Mouse (Mus musculus) heart, embryonic 16.5 days (tissue): ENCODE data around the gene Cacna1i. TPM values are rescaled to one million over a fixed set of nuclear protein-coding genes. Genes with fewer than 3 reads are reported as not detected.

Source experiments
- ATAC-seq: fragments of 200-750 bp; cut with Nextera tagmentation; replicated peaks from 2 replicates; pipeline ENCODE4 v1.8.0; 2017; ENCODE audit warnings: moderate number of reproducible peaks; ENCODE audit not compliant: insufficient read depth, low FRiP score; ENCODE audit errors: extremely low read depth
- H3K27ac ChIP-seq: fragments of 300-500 bp; sonication (generic); 2 replicates; pipeline ENCODE4 v1.5.1; 2014; ENCODE audit warnings: mild to moderate bottlenecking, low read length, control low read depth, moderate library complexity
- H3K27me3 ChIP-seq: fragments of 300-500 bp; sonication (generic); 2 replicates; pipeline ENCODE4 v1.6.1; 2014; ENCODE audit warnings: low read length, mixed read lengths; ENCODE audit not compliant: control insufficient read depth, insufficient read depth
- H3K36me3 ChIP-seq: fragments of 300-500 bp; sonication (generic); 2 replicates; pipeline ENCODE4 v1.6.1; 2014; ENCODE audit not compliant: control insufficient read depth, insufficient read depth
- H3K4me1 ChIP-seq: fragments of 300-500 bp; sonication (generic); 2 replicates; pipeline ENCODE4 v1.6.1; 2014; ENCODE audit warnings: low read length, mixed read lengths; ENCODE audit not compliant: control insufficient read depth, insufficient read depth
- H3K4me2 ChIP-seq: fragments of 300-500 bp; sonication (generic); 2 replicates; pipeline ENCODE4 v1.6.1; 2014; ENCODE audit warnings: low read depth, mild to moderate bottlenecking, control low read depth, low read length
- H3K4me3 ChIP-seq: fragments of 300-500 bp; sonication (generic); 2 replicates; pipeline ENCODE4 v1.5.1; 2014; ENCODE audit warnings: mild to moderate bottlenecking, control low read depth, low read length
- H3K9ac ChIP-seq: fragments of 300-500 bp; sonication (generic); 2 replicates; pipeline ENCODE4 v1.6.1; 2014; ENCODE audit warnings: low read length, control low read depth
- H3K9me3 ChIP-seq: fragments of 300-500 bp; sonication (generic); replicated peaks from 2 replicates; pipeline ENCODE4 v1.6.1; 2016; ENCODE audit warnings: low read length; ENCODE audit not compliant: control insufficient read depth
- WGBS: fragments of 180-500 bp; shearing (Covaris S2); extraction: QIAGEN DNeasy Blood & Tissue Kit; methylation state at CpG from one replicate; pipeline ENCODE4 v1.1.7; 2014; 5-methylcytosine and 5-hydroxymethylcytosine counted together
- polyA plus RNA-seq: library from polyadenylated mRNA; unstranded; fragments of >200 nt; fragmentation: Nextera tagmentation; extraction: Ambion mirVana; gene quantifications from 2 replicates; pipeline ENCODE4 v1.2.1, GENCODE M21; 2015

Gene Cacna1i
- polyA plus RNA-seq, 1 experiment from 2014 or later = not detected

DNA sequence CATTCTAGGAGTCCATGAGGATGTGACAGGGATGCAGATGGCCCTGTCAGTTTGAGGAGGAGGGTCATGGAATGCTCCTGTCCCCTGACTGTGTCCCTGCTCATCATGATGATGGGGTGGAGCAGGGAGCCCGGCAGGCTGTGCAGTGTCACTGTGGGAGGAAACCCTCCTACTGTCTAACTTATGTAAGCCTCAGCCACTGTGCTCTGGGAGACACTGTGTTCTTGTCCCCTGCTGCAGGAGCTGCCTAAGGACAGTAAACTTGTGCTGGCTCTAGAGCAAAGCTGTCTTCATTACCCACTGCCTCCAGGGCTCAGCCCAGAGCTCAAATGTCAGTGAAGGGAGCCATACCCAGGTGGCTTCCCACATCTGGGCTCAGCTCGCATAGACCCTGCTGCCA, 131.1 kb downstream of the Cacna1i start:
- ATAC-seq = no peak
- Histone ChIP-seq H3K9ac (no peak overlapping the region), H3K4me1 (peaks cover 2% of the 10 kb centered on the region; the same call in 1 of the 2 replicates)

DNA sequence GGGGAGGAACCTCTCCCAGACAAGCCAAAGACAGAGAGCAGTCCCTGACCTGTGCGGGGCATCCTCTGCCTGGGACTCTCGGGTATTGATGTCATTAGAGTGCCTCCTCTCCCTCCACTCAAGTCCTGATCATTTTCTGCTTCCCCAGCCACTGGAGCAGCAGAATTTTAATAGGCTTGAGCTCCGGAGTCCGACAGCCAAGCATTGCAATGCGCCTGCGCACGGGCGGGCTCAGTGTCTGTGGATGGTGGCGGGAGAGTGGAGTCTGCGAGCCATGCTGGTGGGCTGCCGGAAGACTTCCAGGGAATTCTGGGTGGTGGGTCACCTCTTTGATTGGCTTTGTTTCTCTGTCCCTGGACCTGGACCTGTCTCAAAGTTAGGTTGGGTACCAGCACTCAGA, 143.3 kb downstream of the Cacna1i start:
- 74% methylated on average over 11 of the region's 11 CpGs for WGBS
- Histone ChIP-seq H3K4me3 (no peak overlapping the region), H3K9ac (no peak overlapping the region), H3K27me3 (peaks cover 3% of the 10 kb centered on the region; the same call in 1 of the 2 replicates), H3K4me2 (no peak overlapping the region), H3K27ac (no peak overlapping the region), H3K36me3 (no peaks in the 10 kb centered on the region), H3K9me3 (no peaks in the 10 kb centered on the region), H3K4me1 (no peaks in the 10 kb centered on the region)
- ATAC-seq = no peak

More for the DNA sequence above, 131.1 kb downstream of the Cacna1i start:
- Histone ChIP-seq H3K36me3 (no peaks in the 10 kb centered on the region), H3K9me3 (no peaks in the 10 kb centered on the region), H3K4me3 (no peak overlapping the region), H3K27ac (no peak overlapping the region), H3K27me3 (no peaks in the 10 kb centered on the region), H3K4me2 (no peak overlapping the region)
- WGBS = 64% methylated on average over 2 of the region's 2 CpGs

DNA sequence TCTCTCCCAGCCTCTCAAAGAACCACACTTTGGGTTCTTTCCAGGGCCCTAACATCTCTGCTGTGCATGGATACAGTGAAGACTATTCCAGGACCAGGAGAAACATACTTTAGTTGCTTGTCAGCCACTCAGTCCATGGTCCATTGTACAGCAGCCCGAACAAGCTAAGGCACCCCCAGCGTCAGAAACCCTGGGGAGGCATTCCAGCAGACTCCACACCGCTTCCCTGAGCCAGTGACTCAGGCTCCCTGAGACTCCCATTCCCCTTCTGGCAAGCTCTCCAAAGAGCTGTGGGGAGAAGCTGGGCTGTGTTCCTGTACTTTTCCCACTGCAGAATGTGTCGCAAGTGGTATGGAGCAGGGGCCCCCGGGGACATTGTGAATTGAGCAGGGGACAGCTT, 149.9 kb downstream of the Cacna1i start:
- H3K4me2 ChIP-seq = no peak overlapping the region
- H3K4me3 ChIP-seq = no peak overlapping the region
- 0 out of 2 replicates have a peak, but pooled peaks cover 3% of the 10 kb centered on the region for H3K27me3 ChIP-seq
- H3K9me3 ChIP-seq = no peaks in the 10 kb centered on the region
- WGBS = 52% methylated on average over 5 of the region's 5 CpGs
- ATAC-seq = no peak
- no peak overlapping the region for H3K9ac ChIP-seq
- no peak overlapping the region for H3K27ac ChIP-seq
- no peaks in the 10 kb centered on the region for H3K36me3 ChIP-seq
- H3K4me1 ChIP-seq = no peaks in the 10 kb centered on the region

DNA sequence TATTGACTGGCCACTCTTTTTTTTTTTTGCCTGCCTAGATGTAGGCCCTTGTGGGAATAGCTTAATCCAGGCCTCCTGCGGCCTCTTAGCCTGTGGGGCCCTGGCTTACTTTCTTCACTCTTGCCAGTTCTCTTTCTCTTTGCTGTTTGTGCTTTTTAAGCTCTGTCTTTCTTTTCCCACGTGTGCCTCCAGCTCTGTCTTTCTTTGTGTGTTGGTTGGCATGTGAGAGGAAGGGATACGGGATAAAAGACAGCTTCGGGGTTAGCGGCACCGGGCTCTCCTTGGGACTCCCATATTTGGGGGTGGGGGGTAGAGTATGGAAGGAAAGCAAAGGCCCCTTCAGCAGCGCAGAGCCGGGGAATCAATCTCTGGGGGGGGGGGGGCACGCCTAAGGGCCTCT, 151.0 kb downstream of the Cacna1i start:
- Histone ChIP-seq H3K4me2 (no peak overlapping the region), H3K27ac (no peak overlapping the region), H3K9me3 (no peaks in the 10 kb centered on the region), H3K4me3 (no peak overlapping the region), H3K36me3 (no peaks in the 10 kb centered on the region), H3K9ac (no peak overlapping the region), H3K4me1 (no peaks in the 10 kb centered on the region), H3K27me3 (0 out of 2 replicates have a peak, but pooled peaks cover 3% of the 10 kb centered on the region)
- no peak for ATAC-seq
- 89% methylated on average over 9 of the region's 9 CpGs for WGBS

DNA sequence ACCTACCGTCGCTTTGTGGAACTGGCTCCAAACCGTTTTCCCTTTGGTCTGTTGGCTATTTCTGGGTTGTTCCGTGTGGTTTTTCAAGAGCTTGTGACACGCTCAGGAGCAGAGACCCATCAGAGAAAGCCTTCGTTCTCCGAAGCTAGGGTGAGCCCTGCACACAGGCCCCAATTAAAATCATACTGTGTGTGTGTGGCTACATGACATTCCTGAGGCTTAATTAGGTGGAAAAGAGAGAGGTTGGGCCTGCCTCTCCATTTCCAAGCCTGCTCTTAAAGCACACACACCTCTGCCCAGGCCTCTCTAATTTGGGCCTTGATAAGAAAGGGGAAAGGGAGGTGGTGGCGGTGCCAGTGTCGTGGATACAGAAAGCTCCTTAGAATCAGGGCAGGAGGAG, 151.4 kb downstream of the Cacna1i start:
- Histone ChIP-seq H3K4me1 (no peaks in the 10 kb centered on the region), H3K9ac (no peak overlapping the region), H3K36me3 (no peaks in the 10 kb centered on the region), H3K4me3 (no peak overlapping the region), H3K27me3 (0 out of 2 replicates have a peak, but pooled peaks cover 3% of the 10 kb centered on the region), H3K9me3 (no peaks in the 10 kb centered on the region), H3K4me2 (no peak overlapping the region), H3K27ac (no peak overlapping the region)
- ATAC-seq = no peak
- WGBS = 61% methylated on average over 9 of the region's 9 CpGs

DNA sequence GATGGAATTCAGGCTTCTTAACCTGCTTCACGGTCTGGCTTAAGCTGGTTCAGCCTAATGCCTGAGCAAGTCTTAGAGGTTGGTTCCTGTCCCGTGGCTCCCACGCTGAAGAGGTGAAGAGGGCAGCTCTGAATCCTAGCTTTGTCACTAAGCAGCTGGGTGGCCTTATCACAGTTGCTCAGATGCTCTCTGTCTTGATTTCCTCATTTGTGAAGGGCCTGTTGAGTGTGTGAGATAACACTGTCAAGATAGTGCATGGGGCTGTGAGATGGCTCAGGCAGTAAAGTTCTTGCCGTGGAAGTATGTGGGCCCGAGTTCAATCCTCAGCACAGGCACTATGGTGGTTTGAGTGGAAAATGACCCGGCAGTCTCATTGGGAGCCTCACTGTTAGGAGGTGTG, 153.2 kb downstream of the Cacna1i start:
- Histone ChIP-seq H3K4me3 (no peak overlapping the region), H3K9me3 (no peaks in the 10 kb centered on the region), H3K27ac (no peak overlapping the region), H3K9ac (no peak overlapping the region), H3K4me1 (no peaks in the 10 kb centered on the region), H3K36me3 (no peaks in the 10 kb centered on the region), H3K4me2 (no peak overlapping the region), H3K27me3 (0 out of 2 replicates have a peak, but pooled peaks cover 3% of the 10 kb centered on the region)
- no peak for ATAC-seq
- 29% methylated on average over 6 of the region's 6 CpGs for WGBS

DNA sequence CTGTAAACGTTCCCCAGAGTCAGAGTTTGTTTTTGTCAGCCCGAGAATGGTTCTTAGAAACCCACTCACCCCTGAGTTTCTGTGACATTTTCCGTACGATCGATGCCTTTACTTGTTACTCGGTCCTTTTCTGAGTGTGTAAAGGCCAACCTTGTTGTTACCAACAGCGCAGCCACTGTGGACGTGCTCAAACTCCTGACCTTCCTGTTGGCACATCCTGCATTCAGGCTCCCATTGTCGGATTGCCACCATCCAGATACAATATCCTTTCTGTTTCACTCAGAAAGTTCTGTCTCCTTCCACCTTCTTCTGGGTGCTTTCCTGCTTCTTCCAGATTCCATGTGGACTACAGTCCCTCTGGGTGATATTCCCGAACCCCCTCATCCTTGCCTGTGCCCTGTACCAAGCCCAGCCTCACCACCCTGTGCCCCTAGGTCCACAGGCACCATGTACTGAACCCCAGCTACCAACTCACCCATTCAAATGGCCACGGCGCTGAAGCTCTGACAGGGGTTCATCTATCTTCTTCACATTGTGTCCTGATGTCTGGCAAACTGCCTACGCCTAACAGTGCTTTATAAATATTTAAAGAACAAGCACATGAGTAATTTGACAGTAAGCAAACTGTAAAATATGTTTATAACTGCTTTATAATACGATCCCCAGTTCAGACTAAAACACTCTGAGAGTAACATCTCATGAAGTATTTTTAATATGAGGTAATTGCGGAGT, 159.1 kb downstream of the Cacna1i start:
- 74% methylated on average over 15 of the region's 15 CpGs for WGBS
- Histone ChIP-seq H3K27ac (no peak overlapping the region), H3K9ac (no peak overlapping the region), H3K4me3 (no peak overlapping the region), H3K9me3 (peaks cover 7% of the 10 kb centered on the region; the same call in 1 of the 2 replicates), H3K36me3 (no peaks in the 10 kb centered on the region), H3K4me2 (no peak overlapping the region), H3K4me1 (no peaks in the 10 kb centered on the region), H3K27me3 (no peaks in the 10 kb centered on the region)
- no peak for ATAC-seq

Other genes with a start within 250 kb of the Cacna1i start
- gene Syngr1, start 195.9 kb upstream of the Cacna1i start, polyA plus RNA-seq = 55.4 and 61.2 TPM in 2 replicates
- gene Rpl3, start 195.4 kb upstream of the Cacna1i start, polyA plus RNA-seq = 606 and 610 TPM in 2 replicates
- 29.9 and 33.4 TPM in 2 replicates for gene Tab1, start 154.1 kb upstream of the Cacna1i start, polyA plus RNA-seq
- gene Mgat3, start 113.5 kb upstream of the Cacna1i start, polyA plus RNA-seq = 1.3 and 1.5 TPM in 2 replicates
- gene Mief1, start 53.2 kb upstream of the Cacna1i start, polyA plus RNA-seq = 26.1 and 30.0 TPM in 2 replicates
- 3.4 TPM in 1 of 2 replicates, not detected in the other for gene AC140267.1, start 51.4 kb upstream of the Cacna1i start, polyA plus RNA-seq
- 81.8 and 84.6 TPM in 2 replicates for gene Atf4, start 32.1 kb upstream of the Cacna1i start, polyA plus RNA-seq
- gene Rps19bp1, start 22.9 kb upstream of the Cacna1i start, polyA plus RNA-seq = 35.3 and 35.7 TPM in 2 replicates